Mouse (Mus musculus): ENCODE measurements at regions not wholly inside any gene's neighbourhood (a gene's known extent, or its start where the extent isn't known, plus 50 kb on each side); places are given as distances from the start of the nearest gene placed in this dataset.

- no peak for TF ChIP-seq CTCF (conservative IDR thresholded peaks at IDR 0.05; ENCODE audit: insufficient read depth, insufficient read length, low read depth, low read length)
- no peak for TF ChIP-seq POLR2A (IDR thresholded peaks at IDR 0.05; ENCODE audit: low read depth, low read length)
Measured at GRCm38 (mm10) chr4:127763736-127764135, 207.0 kb downstream of the CK137956 start.

Measured in kidney, adult 2 months (tissue).